Mouse (Mus musculus) cerebellum, adult 18-20 months (tissue): ENCODE measurements at regions not wholly inside any gene's neighbourhood (a gene's known extent, or its start where the extent isn't known, plus 50 kb on each side); places are given as distances from the start of the nearest gene placed in this dataset.
"Not testable (repeated sequence)": the region's sequence is repeated elsewhere in the genome, so short reads cannot be mapped to it uniquely, and the experiment has no call there.

ENCODE experiments used
- DNase-seq, 2 experiments: peaks; one replicate each; pipeline ENCODE4 v3.0.0; 2021

DNA sequence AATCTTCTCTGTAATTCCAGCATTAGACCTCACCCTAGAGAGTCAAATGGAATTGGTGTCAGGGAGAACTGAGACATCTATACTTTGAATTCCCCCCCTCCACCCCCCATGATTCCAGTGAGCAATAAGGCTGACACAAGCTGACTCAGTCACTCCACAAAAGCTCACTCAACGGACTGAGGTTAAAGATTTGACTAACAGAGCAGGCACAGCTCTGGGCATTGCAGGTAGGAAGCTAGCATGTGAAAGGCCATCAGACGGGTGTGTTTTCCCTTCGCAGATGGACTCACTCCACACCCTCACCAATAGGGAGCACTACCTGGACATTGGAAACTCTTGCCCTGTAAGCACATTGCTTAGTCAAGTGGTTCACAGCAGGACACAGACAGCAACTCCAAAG lies 469.2 kb upstream of the Smim15 start:
- DNase-seq: no peak

- no peak for DNase-seq
These were observed 470.5 kb upstream of the Smim15 start for GRCm38 (mm10) chr13:107573499-107574355.

- DNase-seq: no peak
These were observed 472.7 kb upstream of the Smim15 start for GRCm38 (mm10) chr13:107571539-107571938.

DNA sequence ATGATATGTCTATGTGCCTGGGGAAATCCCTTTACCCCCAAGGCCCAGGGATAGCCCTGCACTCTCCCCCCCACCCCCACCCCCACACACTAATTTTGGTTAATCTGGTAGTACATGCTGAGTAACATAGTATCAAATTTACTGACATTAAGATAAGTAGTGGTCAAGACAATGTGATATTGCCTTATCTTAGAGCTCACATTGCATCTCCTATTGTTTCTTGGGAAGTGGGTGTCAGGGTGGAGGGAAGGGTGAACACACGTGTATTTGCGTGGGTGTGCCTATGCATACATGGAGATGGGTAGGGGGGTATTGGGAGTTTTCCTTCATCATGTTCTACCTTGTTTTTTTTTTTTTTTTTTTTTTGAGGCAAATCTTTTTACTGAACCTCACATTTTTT lies 474.8 kb upstream of the Smim15 start:
- no peak for DNase-seq

DNA sequence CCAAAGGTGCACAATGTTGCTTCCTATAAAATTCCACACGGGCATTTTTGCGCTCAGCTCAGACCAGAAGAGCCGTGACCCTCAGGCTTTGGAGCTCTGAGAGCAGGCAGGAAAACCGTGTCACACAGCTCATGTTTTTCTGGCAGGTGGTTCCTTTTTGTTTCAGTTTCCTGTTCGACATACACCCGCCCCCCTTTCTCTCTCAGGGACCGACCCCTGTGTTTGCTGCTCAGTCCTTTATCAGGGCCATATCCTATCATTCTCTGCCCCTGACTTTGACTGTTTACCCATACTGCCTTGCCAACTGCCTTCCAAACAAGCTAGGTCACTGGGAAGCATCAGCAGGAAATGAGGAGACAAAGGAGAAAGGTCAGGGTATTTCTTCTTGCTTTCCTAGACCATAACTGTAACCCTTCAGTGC lies 475.5 kb upstream of the Smim15 start:
- no peak for DNase-seq

GRCm38 (mm10) chr13:107562463-107562862 lies 481.8 kb upstream of the Smim15 start:
- DNase-seq: no peak

DNA sequence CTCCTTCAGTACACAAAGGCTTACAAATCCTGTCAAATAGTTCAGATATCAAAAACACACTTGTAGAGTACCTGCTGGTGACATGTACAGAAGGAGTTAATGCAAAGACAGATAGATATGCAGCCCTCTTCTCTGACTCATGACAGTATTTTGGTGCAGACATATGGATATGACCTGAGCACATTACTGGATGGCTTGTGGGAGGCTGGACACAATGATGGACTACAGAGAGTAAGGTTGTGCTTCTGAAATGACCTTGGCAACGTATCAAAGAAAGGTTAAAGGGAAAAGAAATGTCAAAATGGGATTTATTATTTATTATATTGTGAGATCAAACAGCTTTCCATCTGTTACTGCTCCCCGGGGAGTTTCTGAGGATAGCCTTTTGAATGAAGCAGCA lies 482.7 kb upstream of the Smim15 start:
- DNase-seq: no peak

DNA sequence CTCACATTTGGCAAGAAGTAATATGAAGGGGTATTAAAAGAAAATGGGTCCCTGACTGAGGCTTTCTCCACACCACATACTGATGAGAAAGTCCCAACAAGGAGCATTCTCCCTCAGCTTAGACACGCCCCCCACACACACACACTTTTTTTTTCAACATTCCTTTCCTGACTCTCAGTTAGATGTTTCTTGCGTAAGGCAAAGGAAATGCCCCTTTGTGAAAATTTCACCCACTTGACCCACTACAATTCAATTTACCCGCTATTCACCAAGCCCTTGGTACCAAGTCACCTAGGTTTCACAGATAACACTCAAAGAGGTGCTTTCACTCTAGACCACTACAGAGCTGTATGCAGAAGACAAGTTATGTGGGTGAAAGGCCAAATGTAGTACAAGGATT lies 488.3 kb upstream of the Smim15 start:
- DNase-seq: no peak

DNA sequence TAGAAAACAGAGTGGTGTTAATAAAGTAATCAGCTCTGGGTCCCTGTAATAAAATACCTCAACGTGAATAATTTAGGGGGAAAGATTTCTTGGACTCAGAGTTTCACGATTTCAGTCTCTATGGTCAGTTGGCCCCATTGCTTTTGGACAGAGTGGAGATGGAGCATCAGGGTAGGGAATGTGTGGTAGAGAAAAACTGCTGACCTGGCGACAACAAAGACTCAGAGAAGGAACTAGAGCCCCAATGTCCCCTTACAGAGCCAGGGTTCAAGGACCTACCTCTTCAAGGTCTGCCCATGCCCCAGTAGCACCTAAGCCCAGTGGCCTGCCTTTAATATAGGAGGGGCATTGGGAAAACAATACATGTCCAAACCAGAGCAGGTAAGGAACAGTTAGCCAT lies 490.2 kb upstream of the Smim15 start:
- DNase-seq: no peak

DNA sequence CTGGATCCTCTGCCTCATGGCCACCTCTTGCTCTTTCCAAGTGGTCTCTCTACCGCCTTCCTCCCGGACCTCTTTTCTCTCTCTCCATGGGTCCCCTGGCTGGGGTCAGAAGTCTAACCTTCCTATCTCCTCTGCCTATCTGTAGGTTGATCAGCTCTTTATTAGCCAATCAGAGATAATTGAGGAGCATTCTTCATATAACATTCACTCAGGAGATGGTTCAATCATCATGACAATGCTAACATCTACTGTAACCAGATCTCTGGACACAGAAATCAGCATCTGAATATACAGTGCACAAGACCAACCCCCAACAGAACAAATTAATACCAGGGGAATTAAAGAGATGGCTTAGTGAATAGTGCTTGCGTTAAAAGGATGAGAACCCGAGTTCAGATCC lies 492.1 kb upstream of the Smim15 start:
- no peak for DNase-seq

DNA sequence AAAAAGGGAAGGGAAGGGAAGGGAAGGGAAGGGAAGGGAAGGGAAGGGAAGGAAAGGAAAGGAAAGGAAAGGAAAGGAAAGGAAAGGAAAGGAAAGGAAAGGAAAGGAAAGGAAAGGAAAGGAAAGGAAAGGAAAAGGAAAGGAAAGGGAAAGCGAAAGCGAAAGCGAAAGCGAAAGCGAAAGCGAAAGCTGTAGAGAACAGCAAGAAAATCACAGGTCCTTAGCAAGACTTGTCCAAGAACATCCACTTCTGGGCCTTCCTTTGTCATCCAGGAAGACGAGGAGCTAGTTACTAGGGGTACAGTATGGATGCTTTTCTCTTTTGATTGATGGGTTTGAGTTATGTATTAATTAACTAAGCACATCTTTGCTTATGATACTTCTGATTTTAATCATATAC lies 494.3 kb upstream of the Smim15 start:
- DNase-seq: not testable (repeated sequence)

- no peak for DNase-seq
These were observed 497.2 kb upstream of the Smim15 start for GRCm38 (mm10) chr13:107547073-107547472.

DNA sequence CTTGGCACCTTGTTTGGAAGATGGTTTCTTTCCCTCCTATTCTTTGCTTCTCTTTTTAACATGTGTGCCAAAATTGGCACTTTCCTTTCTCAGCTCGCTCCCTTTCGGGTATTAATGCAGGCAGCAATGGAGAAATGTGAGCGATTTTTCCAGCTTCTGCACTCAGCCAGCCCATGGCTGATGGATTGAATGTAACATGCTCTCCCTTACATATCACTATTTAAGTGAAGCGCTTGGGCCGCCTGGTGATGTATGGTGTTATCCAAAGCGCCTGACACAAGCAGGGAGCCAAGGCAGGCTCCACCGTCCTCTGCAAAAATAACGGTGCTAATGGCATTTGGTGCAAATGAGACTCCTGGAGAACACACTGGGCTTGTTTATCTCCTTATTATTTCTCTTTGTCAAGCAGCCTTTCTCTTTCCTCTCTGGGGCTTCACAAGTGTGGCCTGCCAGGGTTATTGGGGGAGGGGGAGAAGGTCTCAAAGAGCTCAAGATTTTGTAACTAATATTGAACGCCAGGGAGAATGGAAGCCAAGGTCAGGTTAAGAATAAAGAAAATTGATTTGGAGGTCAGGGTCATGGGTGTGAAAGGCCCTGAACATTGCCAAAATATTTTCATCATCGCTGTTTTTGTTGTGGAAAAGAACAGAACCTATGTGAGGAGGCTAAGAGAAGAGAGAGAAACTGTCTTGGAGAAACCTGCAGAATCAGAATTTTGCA lies 497.9 kb upstream of the Smim15 start:
- DNase-seq: no peak

DNA sequence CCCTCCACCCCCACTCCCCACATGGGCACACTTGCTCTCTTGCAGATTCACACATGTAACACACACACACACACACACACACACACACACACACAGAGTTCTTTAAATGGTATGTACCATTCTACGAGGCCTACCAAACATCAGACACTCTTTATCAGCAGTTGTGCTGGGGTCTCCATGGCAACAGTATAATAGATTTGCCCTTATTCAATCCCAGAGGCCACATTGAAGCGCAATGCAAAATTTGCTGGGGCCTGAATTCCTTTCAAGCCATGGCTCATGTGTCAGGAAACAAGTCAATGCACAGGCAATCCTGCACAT lies 502.7 kb upstream of the Smim15 start:
- DNase-seq: no peak

- DNase-seq: peak in 1 of 2 experiments; percentile 6
These were observed 503.2 kb upstream of the Smim15 start for GRCm38 (mm10) chr13:107540784-107541634.

DNA sequence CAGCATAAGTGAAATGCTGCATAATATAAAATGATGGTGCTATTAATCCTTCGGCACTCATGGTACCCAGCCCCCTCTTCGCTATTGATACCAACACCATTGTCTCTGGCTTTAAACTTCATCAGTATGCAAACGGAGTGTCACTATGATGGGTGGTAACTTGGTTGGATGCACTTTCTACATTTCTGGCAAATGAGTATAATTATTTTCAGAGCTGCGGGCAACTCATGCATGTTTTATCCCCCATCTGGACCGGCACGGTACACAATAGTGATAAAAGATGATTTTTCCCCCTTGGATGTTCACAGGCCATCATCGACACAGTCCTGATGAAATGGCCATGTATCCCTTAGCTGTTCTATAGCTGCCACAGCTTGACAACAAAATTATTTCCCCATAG lies 503.9 kb upstream of the Smim15 start:
- no peak for DNase-seq

GRCm38 (mm10) chr13:107539867-107540266 lies 504.4 kb upstream of the Smim15 start:
- no peak for DNase-seq

GRCm38 (mm10) chr13:107539326-107539725 lies 504.9 kb upstream of the Smim15 start:
- no peak for DNase-seq

- no peak for DNase-seq
These were observed 509.0 kb upstream of the Smim15 start for GRCm38 (mm10) chr13:107535213-107535612.

DNA sequence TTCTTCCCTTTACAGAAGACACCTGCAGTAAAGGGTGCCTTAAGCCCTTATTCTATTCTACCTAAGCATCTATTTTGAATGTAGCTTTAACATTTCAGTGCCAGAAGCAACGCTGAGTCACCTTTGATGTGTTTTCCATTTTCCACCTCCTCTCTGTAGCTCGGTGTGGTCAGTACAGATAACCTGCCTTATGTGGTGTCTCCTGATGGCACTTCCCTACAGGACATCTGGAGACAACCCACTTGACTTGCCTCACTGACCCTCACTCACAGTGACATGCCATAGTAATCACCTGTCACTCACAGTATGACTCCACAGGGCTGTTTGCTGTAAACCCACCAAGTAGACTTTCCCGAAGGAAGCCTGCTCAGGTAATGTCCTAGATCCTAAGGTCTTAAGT lies 510.9 kb upstream of the Smim15 start:
- DNase-seq: no peak

- no peak for DNase-seq
These were observed 509.6 kb upstream of the Kif2a start for GRCm38 (mm10) chr13:107531528-107531927.

- no peak for DNase-seq
These were observed 509.1 kb upstream of the Kif2a start for GRCm38 (mm10) chr13:107531026-107531425.

DNA sequence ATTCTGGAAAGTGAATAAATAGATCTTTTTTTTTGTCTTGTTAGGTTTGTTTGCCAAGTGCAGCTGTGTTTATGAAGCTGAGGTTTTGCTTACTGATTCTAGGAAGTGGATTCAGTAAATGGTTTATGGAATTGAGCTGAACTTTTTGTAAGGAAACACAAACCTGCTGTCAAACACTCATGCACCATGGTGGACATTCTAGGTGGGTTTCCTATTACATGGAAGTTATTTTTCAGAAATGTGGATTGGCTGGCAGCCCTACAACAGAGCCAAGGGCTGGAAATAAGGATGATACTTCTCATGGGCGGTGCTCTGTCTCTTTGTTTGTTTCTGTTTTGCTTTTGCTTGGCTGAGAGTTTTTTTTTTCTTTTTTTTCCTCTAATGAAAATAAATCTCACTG lies 508.5 kb upstream of the Kif2a start:
- no peak for DNase-seq
